Mouse (Mus musculus) splenic B cell, adult 2 months (primary cell): Measurements from ENCODE around the gene Tulp4.

Experiments used
- DNase-seq: peaks from one replicate; pipeline ENCODE4 v3.0.0-alpha.2; 2011; ENCODE audit warnings: low read depth, low spot score
- H3K27me3 ChIP-seq: 2 replicates; pipeline ENCODE4 v1.6.1; 2012; ENCODE audit warnings: mild to moderate bottlenecking, low read length, moderate library complexity, mixed read lengths; ENCODE audit not compliant: control insufficient read depth, poor library complexity, insufficient read depth, severe bottlenecking
- H3K36me3 ChIP-seq: 2 replicates; pipeline ENCODE4 v1.6.1; 2012; ENCODE audit warnings: mild to moderate bottlenecking, low read length, moderate library complexity, mixed read lengths; ENCODE audit not compliant: control insufficient read depth, poor library complexity, insufficient read depth, severe bottlenecking

Gene Tulp4

GRCm38 (mm10) chr17:6108175-6108574, 1.9 kb downstream of the Tulp4 start:
- H3K27me3 ChIP-seq: no peaks in the 10 kb centered on the region; the same call in 1 of the 2 replicates
- H3K36me3 ChIP-seq: no peaks in the 10 kb centered on the region
- DNase-seq: no peak

- no peaks in the 10 kb centered on the region for H3K27me3 ChIP-seq
- no peaks in the 10 kb centered on the region for H3K36me3 ChIP-seq
- DNase-seq: peak; percentile 30
These were observed 4.7 kb downstream of the Tulp4 start for GRCm38 (mm10) chr17:6110956-6111355.

- H3K36me3 ChIP-seq: no peaks in the 10 kb centered on the region
- no peaks in the 10 kb centered on the region for H3K27me3 ChIP-seq
- no peak for DNase-seq
These were observed 7.4 kb downstream of the Tulp4 start for GRCm38 (mm10) chr17:6113653-6114052.

- H3K36me3 ChIP-seq: no peaks in the 10 kb centered on the region
- no peak for DNase-seq
- no peaks in the 10 kb centered on the region for H3K27me3 ChIP-seq
These were observed 8.8 kb downstream of the Tulp4 start for GRCm38 (mm10) chr17:6115085-6115484.

GRCm38 (mm10) chr17:6117148-6117725, 11.0 kb downstream of the Tulp4 start:
- DNase-seq: no peak
- H3K36me3 ChIP-seq: no peaks in the 10 kb centered on the region
- H3K27me3 ChIP-seq: no peaks in the 10 kb centered on the region

GRCm38 (mm10) chr17:6117917-6118316, 11.7 kb downstream of the Tulp4 start:
- DNase-seq: no peak
- Histone ChIP-seq H3K27me3 (no peaks in the 10 kb centered on the region), H3K36me3 (0 out of 2 replicates have a peak, but pooled peaks cover 1% of the 10 kb centered on the region)

- H3K27me3 ChIP-seq: no peaks in the 10 kb centered on the region
- 0 out of 2 replicates have a peak, but pooled peaks cover 1% of the 10 kb centered on the region for H3K36me3 ChIP-seq
- DNase-seq: no peak
These were observed 12.6 kb downstream of the Tulp4 start for GRCm38 (mm10) chr17:6118861-6119260.

GRCm38 (mm10) chr17:6123776-6124175, 17.5 kb downstream of the Tulp4 start:
- no peak for DNase-seq
- peaks cover 1% of the 10 kb centered on the region; the same call in 1 of the 2 replicates for H3K36me3 ChIP-seq
- no peaks in the 10 kb centered on the region for H3K27me3 ChIP-seq

GRCm38 (mm10) chr17:6125441-6125840, 19.2 kb downstream of the Tulp4 start:
- Histone ChIP-seq H3K36me3 (peaks cover 1% of the 10 kb centered on the region; the same call in 1 of the 2 replicates), H3K27me3 (no peaks in the 10 kb centered on the region)
- no peak for DNase-seq

GRCm38 (mm10) chr17:6128039-6128438, 21.8 kb downstream of the Tulp4 start:
- DNase-seq: no peak
- Histone ChIP-seq H3K27me3 (no peaks in the 10 kb centered on the region), H3K36me3 (no peaks in the 10 kb centered on the region; the same call in 1 of the 2 replicates)

GRCm38 (mm10) chr17:6129361-6129760, 23.1 kb downstream of the Tulp4 start:
- no peak for DNase-seq
- Histone ChIP-seq H3K36me3 (no peaks in the 10 kb centered on the region; the same call in 1 of the 2 replicates), H3K27me3 (no peaks in the 10 kb centered on the region)

GRCm38 (mm10) chr17:6131083-6131482, 24.8 kb downstream of the Tulp4 start:
- Histone ChIP-seq H3K36me3 (no peaks in the 10 kb centered on the region), H3K27me3 (no peaks in the 10 kb centered on the region)
- no peak for DNase-seq

GRCm38 (mm10) chr17:6140875-6141274, 34.6 kb downstream of the Tulp4 start:
- DNase-seq: no peak
- H3K27me3 ChIP-seq: no peaks in the 10 kb centered on the region

GRCm38 (mm10) chr17:6141344-6141743, 35.1 kb downstream of the Tulp4 start:
- no peak for DNase-seq
- no peaks in the 10 kb centered on the region for H3K36me3 ChIP-seq
- no peaks in the 10 kb centered on the region for H3K27me3 ChIP-seq

More at GRCm38 (mm10) chr17:6140875-6141274, 34.6 kb downstream of the Tulp4 start:
- H3K36me3 ChIP-seq: no peaks in the 10 kb centered on the region

- Histone ChIP-seq H3K27me3 (no peaks in the 10 kb centered on the region), H3K36me3 (no peaks in the 10 kb centered on the region)
- DNase-seq: no peak
These were observed 39.0 kb downstream of the Tulp4 start for GRCm38 (mm10) chr17:6145244-6145643.

GRCm38 (mm10) chr17:6152941-6153340, 46.7 kb downstream of the Tulp4 start:
- no peak for DNase-seq
- no peaks in the 10 kb centered on the region for H3K36me3 ChIP-seq
- H3K27me3 ChIP-seq: no peaks in the 10 kb centered on the region
